Mouse (Mus musculus) cerebellum, postnatal 36 days (tissue): ENCODE data around the gene Nes.

ENCODE experiments used
- DNase-seq, 2 experiments: peaks; one replicate each; pipeline ENCODE4 v3.0.0; 2021 to 2022; ENCODE audit warnings: mixed read lengths in 2 of 2

Gene Nes

DNA sequence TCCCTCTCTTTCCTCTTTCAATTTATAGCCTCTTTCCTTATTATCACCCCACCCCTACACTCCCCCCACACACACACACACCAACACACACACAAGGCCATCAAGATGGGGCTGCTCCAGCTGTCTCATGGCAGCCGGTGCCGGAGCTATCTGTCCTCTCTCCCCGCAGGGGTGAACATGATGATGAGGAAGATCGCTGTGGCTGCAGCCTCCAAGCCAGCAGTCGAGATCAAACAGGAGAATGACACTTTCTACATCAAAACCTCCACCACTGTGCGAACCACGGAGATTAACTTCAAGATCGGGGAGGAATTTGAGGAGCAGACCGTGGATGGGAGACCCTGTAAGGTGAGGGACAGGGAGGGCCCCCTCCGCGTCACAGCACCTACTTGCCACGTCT lies 18.9 kb upstream of the Nes start:
- no peak for DNase-seq

- DNase-seq: no peak
These were observed 18.4 kb upstream of the Nes start for GRCm38 (mm10) chr3:87952440-87952839.

- DNase-seq: no peak
These were observed 12.8 kb upstream of the Nes start for GRCm38 (mm10) chr3:87958056-87958455.

DNA sequence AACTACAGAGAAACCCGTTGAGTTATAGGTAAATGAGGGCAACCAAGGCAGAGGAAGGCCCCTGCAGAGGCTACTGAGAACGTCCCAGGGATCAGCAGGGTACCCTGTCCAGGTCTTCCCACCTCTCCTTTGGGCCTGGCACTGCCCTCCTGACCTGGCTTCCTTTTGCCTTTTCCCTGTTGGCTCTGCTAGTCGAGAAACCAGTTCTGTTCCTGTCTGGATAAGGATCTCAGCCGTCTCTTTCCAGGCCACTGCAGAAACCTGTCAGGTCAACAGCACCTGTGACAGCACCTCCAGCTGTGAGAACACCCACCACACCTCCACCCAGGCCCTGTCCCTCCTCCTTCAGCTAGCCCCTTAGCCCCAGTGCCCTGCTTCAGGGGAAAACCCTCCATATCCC lies 12.4 kb upstream of the Nes start:
- DNase-seq: no peak

- DNase-seq: no peak
These were observed 11.9 kb upstream of the Nes start for GRCm38 (mm10) chr3:87958967-87959366.

GRCm38 (mm10) chr3:87959371-87959770 lies 11.5 kb upstream of the Nes start:
- DNase-seq: no peak

DNA sequence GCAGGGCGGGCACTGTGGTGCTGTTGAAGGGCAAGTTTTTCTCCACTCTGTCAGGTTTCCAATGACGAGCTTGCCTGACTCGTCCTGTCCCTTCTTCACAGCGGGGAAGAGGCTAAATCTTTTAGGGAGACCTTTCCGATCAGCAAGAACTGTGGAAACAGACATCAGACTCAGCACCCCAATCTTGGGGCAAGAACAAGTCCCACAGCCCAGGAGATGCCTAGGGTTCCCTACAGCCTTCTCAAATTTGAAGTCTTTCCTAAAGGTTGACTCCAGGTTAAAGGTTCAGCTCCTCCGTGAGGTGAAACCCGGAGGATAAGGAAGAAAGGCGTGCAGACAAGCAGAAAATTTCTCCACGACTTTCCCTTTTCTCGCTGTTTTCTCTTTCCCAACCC lies 10.7 kb upstream of the Nes start:
- no peak for DNase-seq

- DNase-seq: peak; percentile 66 to 68
These were observed 10.2 kb upstream of the Nes start for GRCm38 (mm10) chr3:87960586-87961191.

- DNase-seq: peak; percentile 37 to 49
These were observed 517 bp upstream of the Nes start for GRCm38 (mm10) chr3:87970184-87970938.

GRCm38 (mm10) chr3:87971489-87972202 lies 768 bp downstream of the Nes start:
- DNase-seq: no peak

- DNase-seq: no peak
These were observed 1.4 kb downstream of the Nes start for GRCm38 (mm10) chr3:87972203-87972664.

- no peak for DNase-seq
These were observed 1.9 kb downstream of the Nes start for GRCm38 (mm10) chr3:87972776-87973175.

DNA sequence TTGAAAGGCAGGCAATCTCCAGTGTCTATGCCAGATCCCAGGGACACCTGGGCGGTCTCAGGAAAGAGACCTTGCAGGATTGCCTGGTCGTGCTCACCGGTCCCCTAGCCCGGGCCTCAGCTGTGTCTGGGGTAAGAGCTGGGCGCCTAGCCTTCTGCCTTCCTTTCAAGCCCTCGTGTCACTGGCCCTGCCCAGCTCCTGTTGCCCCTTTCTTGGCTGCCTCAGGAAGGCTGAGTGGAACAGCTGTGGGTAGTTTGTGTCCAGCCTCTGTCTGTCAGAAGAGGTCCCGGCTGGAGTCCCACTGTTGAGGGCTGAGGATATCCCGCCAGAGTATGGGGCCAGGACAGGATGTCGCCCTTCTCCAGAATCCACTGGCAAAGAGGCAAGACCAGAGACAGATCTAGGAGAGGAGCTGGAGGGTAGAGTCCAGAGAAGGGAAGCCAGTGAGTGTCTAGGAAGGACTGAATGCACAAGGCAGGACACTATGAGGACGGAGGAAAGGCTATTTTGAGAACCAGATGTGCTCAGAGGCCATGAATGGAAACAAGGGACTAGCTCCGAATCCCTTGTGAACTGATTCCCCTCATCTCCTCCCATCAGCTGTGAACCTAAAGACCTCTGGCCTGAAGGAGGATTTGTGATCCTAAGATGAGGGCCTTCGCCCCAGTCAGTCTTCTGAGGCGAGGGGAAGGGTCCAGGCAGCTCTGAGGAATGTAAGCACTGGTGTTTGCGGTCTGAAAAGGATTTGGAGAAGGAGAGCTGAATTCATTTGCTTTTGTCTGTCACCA lies 2.9 kb downstream of the Nes start:
- no peak for DNase-seq

GRCm38 (mm10) chr3:87974381-87974987 lies 3.6 kb downstream of the Nes start:
- no peak for DNase-seq

- DNase-seq: no peak
These were observed 8.6 kb downstream of the Nes start for GRCm38 (mm10) chr3:87979493-87979892.

DNA sequence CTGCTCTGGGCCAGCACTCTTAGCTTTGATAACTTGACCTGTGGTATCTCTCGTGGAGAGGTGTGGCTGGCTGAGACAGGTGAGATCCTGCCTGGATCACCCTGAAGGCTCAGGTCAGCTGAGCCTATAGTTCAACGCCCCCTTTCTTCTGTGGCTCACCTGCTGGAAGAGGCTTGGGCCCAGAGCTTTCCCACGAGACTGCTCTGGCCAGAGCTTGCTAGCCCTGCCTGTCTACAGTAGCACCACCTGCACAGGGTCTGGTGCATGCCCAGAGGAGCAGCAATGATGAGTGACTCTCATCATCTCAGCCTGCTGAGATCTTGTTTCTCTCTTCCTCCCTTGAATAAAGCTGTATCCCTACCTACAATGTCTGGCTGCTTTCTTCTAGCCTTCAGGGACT lies 9.2 kb downstream of the Nes start:
- DNase-seq: no peak

- no peak for DNase-seq
These were observed 9.8 kb downstream of the Nes start for GRCm38 (mm10) chr3:87980728-87981127.

- no peak for DNase-seq
These were observed 10.4 kb downstream of the Nes start for GRCm38 (mm10) chr3:87981214-87981760.

DNA sequence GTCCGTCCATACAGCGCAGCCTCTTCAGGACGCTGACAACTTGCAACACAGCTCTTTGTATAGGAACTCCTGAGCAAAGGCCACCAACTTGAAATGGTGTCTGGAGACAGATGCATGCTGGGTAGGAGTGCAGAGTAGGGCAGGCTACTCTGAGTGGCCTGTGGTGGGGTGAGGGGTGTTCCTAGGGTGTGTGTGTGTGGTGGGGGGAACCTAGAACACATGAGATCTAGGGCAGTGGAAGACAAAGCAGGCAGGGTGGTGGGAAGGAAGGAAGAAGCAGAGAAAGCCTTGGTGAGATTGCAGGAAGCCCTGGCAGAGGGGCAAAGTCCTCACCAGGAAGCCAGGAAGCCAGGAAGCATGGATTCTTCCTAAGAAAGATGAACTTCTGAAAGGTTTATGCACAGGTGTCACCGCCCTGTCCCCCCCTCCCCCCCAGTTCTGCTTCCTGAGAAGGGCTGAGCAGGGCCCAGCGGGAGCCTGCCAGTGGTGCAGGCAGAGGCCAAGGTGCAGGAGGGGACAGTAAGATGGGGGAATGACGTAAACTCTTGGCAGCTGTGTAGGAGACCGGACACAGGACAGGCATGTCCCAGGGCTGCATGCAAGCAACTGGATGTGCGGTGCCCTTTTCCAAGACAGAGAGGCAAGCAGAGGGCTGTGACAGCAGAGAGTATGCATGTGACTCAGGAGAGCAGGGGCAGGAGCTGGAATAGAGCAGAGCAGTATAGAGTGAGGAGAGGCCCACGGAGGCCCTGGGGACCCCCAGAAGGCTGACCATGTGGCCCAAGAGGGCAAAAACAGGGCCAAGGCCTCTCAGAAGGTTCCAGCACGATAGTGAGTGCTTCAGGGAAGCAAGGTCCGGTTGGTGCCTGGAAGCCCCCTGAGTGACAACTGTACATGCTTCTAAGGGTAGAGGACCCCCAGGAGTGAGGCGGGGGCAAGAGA lies 11.3 kb downstream of the Nes start:
- DNase-seq: no peak

DNA sequence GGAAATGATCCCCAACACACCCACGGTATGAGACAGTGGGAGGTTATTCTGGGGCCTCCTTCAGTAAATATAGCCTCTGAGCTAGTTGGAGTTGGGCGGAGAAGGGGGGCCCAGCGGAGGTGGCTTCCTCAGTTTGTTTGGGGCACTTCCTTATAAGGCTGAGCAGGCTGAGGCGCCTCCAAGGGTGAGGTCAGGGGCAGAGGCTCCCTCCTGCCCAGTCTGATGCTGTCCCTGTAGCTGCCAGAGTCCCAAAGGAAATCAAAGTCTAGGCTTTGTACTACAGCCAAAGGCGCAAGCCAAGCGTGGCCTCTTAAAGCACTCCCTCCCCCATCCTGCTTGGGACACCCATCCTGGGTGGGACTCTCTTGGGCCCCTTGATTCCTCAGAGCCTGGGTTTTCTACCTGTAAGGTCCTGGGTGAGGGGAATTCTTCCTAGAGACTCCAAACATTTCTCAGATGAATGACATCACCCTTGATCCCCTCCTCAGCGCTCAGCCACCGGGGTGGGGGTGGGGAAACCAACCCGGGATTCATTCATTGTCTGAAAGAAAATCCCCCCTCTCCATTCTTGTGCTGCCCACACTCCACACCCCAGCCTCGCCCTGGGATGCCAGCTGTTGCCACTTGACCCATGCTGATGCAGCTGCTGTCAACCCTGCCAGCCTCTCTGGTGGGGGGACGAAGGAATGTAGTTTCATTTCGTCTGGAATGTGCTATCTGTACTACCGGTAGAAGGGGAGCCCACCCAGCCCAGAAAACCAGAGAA lies 12.1 kb downstream of the Nes start:
- no peak for DNase-seq
